Mouse (Mus musculus): Measurements from ENCODE around the gene Plscr5.

The Plscr5 gene

DNA sequence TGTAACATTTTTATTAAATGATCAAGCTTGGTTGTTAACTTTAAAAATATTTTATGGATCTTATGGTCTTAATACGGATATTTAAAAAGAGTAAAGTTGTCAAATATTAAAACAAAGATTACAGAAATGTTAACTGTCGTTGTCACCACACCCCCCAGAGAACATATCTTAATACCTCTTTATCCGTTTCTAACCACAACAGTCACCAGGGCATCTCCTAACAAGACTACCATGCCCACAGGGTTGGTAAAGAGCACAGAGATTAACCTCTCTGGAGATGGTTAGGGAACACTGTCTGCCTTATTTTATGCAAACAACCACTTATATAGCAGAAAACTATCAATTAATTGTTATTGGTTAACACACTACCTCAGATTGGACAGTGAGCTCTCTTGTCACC, 34.1 kb downstream of the Plscr5 start:
- no peak for DNase-seq (ENCODE audit: low read depth)

DNA sequence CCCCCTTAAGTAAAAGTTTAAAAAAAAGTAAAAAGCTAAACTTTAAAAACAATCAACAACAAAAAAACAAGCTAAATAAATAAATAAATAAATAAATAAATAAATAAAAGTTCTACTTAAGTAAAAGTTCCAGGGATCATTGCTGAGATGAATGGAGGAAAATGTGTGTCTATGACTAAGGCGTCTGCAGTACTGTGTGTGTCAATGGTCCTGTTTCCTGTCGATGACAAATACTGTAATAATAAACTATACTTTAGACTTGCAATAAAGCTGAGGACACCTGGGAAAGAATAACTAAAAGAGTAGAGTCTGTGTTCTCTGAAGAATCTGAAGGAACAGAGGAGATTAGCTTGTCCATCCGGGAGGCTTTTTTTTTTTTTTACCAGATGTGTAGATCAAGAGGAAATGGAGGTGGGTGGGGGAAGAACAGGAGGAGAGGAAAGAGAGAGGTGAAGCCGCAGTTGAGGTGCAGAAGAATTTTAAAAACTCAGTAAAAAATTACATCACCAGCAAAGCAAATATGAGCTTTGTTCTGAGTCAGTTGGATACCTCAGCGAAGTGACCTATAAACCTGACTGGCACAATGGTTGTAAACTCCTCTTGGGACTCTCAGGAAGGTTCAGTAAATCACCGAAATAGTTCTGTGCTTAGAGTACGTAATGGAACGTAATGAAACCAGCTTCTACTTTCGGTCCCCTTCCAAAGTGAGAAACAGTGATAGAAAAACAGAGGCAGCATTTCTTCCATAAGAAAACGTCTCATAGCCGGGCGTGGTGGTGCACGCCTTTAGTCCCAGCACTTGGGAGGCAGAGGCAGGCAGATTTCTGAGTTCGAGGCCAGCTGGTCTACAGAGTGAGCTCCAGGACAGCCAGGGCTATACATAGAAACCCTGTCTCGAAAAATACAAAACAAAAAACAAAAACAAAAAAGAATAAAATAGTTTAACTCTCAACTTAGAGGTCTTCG, 36.4 kb downstream of the Plscr5 start:
- no peak for DNase-seq (ENCODE audit: low read depth)

GRCm38 (mm10) chr9:92229833-92230205, 37.1 kb downstream of the Plscr5 start:
- DNase-seq (ENCODE audit: low read depth), result no peak

DNA sequence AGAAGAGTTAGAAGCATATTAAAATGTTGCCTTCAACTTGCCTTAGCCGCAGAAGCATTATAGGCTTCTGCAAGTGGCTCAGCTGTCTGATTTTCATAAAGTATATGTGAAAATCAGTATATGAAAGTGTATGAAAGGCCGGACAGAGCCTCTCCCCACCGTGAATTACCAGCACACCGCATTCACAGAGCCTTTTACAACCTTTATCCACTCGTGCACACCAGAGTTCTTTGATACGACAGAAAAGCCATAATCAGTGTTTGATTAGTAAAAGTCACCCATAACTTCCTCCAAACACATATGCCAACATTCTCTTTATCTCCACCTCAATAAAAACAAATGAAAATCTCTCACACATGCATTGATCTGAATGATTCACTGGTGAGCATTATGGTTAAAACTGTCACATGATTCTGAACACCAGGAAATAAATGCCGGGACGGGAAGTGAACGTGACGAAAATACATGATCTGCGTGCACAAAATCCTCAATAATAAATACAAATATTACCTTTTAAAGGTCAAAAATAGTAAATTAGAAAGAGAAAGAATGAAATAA, 42.2 kb downstream of the Plscr5 start:
- DNase-seq (ENCODE audit: low read depth), result no peak

DNA sequence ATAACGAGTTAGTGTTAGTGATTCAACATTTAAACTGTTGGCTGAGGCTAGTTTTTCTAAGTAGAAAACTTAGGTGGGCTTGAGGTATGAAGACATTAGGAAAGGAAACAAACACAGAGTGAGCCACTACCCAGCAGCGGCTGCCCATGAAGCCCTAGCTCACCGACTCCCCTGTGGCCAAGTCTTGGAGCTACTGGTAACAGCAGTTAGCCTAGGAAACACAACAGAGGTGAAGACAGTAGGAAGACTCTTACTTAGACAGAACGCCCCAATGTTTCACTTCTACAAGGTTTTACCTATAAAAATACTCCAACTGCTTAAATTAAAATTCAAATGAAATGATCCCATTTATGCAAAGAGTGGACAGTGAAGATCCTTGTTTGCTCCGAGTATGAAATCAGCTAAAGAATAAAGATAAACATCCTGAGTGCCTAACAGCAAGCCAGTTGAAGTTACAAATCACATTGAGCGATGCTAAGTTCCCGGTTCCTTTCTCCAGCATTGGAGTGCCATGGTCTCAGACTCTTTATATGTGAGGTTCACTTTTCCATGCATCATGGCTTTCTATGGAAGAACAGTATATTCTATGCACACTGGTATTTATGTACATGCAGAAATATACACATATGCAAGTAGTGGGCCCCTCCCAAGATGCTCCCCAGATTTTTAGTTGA, 56.2 kb downstream of the Plscr5 start:
- DNase-seq (ENCODE audit: low read depth), result no peak

DNA sequence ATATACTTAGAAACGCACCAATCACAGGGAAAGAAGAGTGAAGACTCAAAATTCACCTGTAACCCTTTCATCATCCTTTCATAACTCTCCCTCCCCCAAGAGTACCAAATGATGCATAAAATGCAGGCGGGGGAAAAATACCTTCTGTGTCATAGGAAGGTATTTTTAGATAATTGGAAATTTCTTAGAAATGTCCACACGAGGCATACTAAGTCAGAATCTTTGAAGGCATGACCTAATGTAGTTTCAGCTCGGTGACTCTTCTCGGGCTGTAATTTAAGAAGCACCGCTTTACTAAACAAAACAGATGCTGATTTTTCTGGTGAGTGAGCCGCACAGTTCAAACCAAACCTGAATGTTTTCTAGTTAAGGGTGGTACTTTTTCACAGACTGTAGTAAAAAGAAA, 56.7 kb downstream of the Plscr5 start, which contains the start of gene Plscr1:
TSS of gene Plscr1 (plus strand) at position 304 of the 406 bp plus-strand sequence.
- DNase-seq (ENCODE audit: low read depth), result no peak

GRCm38 (mm10) chr9:92249987-92250772, 57.4 kb downstream of the Plscr5 start:
- no peak for DNase-seq (ENCODE audit: low read depth)

- no peak for DNase-seq (ENCODE audit: low read depth)
These were observed 60.0 kb downstream of the Plscr5 start for GRCm38 (mm10) chr9:92252718-92253117.

- no peak for DNase-seq (ENCODE audit: low read depth)
These were observed 61.0 kb downstream of the Plscr5 start for GRCm38 (mm10) chr9:92253585-92254321.

All from c-Kit-positive CD71-negative TER-119-negative erythroid progenitor cells, embryonic 14.5 days (primary cell).